Mouse (Mus musculus): ENCODE data around the gene Tmem139.

Tmem139 gene

GRCm38 (mm10) chr6:42265391-42266330, 3.9 kb downstream of the Tmem139 start:
- in situ Hi-C loops (cut with MboI, MseI), result loop anchor here (5.0 to 25.0 kb wide), 3 partner anchors 59 to 1153 kb away; partner anchors contain the start of gene Fam131b (in 1 of the 2)

- in situ Hi-C loops (cut with MboI, MseI), result loop anchor here (25.0 kb wide), 1 partner anchor 1159 kb away; no protein-coding TSS in a partner anchor
Observed at GRCm38 (mm10) chr6:42270817-42271216, 9.0 kb downstream of the Tmem139 start.

GRCm38 (mm10) chr6:42276151-42276550, 14.4 kb downstream of the Tmem139 start:
- in situ Hi-C loops (cut with MboI, MseI), result no loop called here

GRCm38 (mm10) chr6:42282865-42283528, 21.2 kb downstream of the Tmem139 start:
- in situ Hi-C loops (cut with MboI, MseI), result no loop called here

GRCm38 (mm10) chr6:42286448-42286847, 24.7 kb downstream of the Tmem139 start, which contains the start of gene Clcn1:
Clcn1 (plus strand) TSS chr6:42286685.
- in situ Hi-C loops (cut with MboI, MseI), result no loop called here

GRCm38 (mm10) chr6:42287562-42287961, 25.8 kb downstream of the Tmem139 start:
- in situ Hi-C loops (cut with MboI, MseI), result no loop called here

- in situ Hi-C loops (cut with MboI, MseI), result no loop called here
Observed at GRCm38 (mm10) chr6:42293327-42293726, 31.6 kb downstream of the Tmem139 start.

- in situ Hi-C loops (cut with MboI, MseI), result no loop called here
Observed at GRCm38 (mm10) chr6:42295549-42296094, 33.9 kb downstream of the Tmem139 start.

- in situ Hi-C loops (cut with MboI, MseI), result no loop called here
Observed at GRCm38 (mm10) chr6:42299362-42299761, 37.6 kb downstream of the Tmem139 start.

GRCm38 (mm10) chr6:42309816-42310378, 48.1 kb downstream of the Tmem139 start:
- in situ Hi-C loops (cut with MboI, MseI), result loop anchor here in 1 of 2 experiments (10.0 kb wide), 1 partner anchor 275 kb away; no protein-coding TSS in a partner anchor

GRCm38 (mm10) chr6:42310427-42311053, 48.8 kb downstream of the Tmem139 start:
- in situ Hi-C loops (cut with MboI, MseI), result no loop called here
